Mouse (Mus musculus): ENCODE measurements around the gene Ptprn2.

Ptprn2 gene

DNA sequence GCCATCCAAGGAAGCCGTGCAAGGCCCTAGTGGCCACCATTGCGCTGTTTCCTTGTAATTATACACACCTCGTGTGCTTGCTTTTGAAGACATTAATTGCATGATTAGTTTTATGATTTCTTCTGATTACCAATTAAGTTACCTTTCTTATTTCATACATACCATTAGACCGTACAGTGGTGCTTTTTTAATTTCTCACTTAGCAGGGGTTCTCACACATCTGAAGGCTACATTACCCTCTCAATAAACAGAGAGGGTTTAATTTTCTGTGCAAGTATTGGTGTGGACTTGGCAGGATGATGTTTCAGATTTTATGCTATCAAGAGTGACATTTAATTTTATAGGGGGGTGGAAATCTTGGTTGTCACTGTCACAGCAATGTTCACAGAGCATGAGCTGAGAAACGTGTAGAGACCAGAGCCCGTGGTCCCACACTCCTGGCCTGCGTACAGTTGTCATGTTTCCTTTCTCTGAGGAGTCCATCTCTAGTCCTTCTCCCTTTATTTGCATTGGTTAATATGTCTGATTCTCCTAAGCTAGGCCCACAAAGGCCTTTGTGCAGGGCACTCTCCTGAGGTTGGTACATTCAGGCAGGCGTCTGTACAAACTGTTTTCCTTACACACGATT, 567.8 kb downstream of the Ptprn2 start:
- no peak for DNase-seq (ENCODE audit: low spot score)

DNA sequence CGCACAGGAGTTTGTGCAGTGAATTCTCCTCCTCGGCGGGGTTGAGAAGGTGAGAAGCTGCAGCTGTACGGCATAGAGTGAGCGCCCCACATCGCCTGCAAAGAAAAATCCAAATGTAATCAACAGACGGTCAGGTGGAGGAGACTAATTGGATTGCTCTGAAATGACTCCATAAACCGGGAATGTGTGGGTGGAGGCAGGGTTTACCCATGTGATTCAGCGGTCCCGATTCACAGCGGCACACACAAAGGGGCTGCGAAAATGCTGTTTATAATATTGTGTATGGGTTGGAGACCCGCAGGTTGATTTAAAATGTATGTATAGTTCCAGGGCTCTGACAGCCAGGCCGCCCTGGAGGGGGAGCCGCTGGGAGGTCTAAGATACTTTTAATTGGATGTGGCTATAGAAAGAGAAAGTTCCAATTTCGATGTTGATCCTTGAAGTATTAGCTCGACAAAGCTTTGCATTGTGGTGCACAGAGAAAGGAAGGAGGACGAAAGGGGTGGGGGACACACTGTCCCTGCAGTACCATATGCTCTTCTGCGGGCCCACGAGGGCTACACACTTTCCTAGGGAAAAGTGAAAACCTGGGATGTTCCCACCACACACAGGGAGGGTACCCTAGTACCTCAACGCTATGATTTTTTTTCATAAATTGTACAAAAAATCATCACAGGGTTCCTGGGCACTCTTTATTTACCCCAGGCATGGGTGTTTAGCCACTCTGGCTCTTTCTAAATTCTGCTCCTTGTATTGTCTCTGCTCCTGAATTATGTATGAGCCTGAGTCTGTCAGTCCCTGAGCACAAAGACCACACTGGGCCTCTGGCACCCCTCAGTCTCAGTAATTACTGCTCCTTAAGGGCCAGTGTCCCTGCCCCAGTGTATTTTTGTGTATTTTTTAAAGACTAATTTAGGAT, 568.6 kb downstream of the Ptprn2 start:
- no peak for DNase-seq (ENCODE audit: low spot score)

DNA sequence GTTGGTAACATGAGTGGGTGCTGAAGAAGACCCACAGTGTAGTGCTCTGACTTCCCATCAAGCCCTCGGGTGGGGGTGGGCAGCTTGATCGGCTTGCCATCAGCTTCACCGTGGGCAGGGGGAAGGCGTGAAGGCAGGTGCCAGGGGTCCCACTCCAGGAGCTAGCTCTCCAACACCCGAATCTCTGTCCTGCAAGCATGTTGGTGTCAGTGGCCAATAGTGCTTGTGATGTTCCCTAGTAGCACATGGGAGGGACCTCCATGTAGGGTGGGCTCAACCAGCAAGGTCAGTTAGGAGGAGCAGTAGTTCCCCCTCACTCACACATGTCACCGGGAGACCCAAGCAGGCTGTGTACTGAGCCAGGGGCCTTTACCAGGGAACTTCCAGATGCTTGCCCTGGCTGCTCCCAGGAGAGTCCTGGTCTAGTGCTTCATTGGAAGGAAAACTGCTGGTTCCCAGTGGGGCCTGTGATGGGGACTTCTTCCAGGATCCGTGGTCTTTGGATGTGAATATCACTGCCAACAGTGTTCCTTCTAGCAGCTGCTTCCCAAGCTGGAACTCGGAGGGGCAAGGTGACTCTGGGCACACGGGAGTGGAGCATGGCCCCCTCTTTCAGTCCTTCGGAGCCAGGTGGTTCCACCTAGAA, 569.5 kb downstream of the Ptprn2 start:
- no peak for DNase-seq (ENCODE audit: low spot score)

DNA sequence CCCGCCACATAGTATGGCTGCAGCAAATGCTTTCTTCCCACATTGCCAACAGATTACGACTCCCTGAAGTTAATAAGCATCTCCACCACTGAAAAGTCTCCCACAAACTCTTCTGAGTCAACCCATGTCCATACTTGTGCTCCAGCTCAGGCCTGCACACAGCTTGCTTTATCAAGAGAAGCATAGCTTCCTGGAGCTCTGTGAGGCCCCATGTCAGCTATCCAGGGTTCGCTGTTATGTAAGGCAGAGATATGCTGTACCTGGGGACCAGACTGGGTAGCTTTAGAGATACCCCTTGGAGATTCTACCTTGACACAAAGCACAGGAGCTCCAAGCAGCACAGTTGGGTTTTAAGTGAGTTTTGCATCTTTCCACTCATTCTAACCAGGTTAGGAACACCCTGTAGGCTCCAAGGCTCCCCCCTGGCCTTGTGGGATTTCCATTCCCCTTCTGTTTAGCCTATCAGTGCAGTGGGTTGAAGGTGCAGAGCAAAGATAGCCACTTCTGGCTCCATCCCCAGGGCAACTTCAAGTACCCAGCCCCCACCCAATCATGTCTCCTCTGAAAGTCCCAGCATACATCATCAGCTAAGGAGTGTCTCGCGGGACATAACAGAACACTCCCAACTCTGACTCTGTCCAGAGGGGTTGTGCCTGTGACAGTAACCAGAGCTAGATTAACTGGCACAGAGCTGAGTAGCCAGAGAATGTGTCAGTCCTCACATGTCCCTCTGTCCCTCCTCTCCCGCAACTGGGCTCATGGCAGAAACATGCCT, 572.9 kb downstream of the Ptprn2 start:
- DNase-seq (ENCODE audit: low spot score) = no peak

DNA sequence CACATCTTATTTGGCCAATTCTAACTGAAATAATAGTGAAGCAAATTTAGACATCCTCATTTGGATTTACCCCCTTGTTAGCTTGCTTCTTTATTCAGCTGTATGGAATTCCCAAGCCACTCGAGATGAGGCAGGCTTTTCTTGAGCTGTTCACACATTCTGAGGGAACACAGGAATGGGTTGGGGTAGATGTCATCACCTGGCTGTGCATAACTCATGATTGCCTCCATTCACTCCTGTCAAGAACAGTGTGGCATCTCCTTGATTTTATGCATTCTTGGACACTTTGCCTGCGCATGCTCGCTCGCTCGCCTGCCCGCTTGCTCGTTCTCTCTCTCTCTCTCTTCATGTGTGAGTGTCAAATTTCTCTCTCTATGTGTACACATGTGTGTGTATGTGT, 573.5 kb downstream of the Ptprn2 start:
- DNase-seq (ENCODE audit: low spot score) = no peak

DNA sequence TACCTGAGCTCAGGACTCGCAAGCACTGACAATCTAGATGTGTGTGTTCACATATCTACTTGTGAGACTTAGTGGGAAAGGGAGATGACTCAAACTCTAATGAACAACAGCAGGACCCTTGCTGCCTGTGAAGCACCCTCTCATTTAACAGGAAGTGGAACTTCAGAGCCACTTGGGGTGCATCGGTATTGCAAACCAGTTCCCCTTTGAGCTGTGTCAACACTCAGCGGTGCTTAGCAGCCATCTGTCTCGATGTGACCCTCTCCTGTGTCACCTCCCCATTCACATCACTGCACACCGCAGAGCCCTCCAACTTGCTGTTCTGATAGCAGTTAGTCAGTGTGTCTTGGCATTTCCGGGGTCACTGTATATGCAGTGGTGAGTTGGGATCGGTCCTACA, 592.1 kb downstream of the Ptprn2 start:
- no peak for DNase-seq (ENCODE audit: low spot score)

DNA sequence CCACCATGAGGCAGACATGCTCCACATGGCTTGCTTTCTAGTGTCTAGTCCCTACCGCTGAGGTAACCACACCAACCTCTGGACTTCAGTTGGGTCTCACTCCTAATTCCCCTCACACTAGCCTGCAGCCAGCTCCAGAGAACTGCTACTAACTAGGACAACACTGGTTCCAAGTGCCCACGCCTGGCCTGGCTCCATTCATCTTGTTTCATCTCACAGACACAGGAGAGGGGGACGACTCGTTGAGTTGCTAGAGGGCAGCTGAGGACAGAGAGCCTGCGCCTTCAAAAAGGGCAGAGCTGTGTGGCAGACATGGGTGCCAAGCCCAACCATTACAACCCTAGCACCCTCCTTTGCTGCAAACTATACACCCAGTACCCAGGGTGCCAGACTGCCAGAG, 593.4 kb downstream of the Ptprn2 start:
- no peak for DNase-seq (ENCODE audit: low spot score)

DNA sequence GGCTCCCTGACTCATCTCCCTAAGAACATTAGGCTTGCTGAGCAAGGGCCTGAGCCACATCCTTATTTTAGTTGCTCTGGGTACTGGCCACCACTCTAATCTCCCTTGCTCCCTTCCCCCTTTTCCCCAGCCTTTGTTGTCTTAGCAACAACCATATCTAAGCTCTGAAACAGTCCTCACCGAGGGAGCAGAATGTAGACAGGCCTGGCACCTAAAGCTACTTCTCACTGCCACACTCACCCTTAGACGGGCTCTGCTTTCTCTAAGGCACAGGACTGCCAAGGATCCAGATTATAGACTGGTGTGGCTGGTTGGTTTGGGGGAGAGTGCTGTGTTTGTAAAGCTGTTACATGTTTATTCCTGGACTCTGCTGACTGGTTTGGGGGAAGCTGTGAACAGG, 594.2 kb downstream of the Ptprn2 start:
- DNase-seq (ENCODE audit: low spot score) = no peak

DNA sequence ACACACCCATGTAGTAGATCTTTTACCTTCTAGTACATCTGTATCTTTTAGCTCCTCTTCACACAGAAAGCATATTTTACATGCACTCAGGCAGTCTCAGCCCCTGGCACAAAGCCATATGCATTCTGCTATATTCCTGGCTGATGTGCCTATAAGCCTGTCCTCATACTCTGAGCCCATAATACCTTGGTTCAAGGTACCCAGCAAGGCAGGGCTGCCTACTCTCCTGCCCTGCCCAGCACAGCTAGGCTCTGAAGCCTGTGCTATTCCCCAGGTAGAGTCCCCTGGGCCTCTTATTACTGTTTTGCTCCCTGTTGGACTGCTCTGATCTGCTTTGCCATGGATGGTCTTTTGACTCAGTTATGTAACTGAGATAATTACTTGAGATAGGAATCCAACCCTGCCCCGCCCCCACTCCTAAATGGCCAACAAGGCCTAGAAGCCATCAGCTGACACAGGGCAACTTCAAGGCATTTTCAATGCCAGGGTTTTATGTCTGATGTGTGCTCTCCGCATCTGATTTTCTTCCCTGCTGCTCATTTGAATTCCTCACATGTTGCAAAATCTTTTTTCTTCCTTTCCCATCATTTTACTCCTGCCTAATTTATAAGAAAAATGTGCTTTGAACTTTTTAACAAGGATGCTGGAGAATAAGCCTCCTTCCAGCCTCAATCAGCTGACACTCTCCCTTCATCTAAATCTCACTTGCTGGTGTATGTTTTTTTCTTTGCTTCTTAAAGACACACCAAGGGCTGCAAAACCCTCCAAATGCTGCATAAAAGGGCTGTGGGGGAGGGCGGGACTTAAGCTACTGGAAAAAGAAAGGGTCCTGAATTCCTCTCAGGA, 598.6 kb downstream of the Ptprn2 start:
- no peak for DNase-seq (ENCODE audit: low spot score)

DNA sequence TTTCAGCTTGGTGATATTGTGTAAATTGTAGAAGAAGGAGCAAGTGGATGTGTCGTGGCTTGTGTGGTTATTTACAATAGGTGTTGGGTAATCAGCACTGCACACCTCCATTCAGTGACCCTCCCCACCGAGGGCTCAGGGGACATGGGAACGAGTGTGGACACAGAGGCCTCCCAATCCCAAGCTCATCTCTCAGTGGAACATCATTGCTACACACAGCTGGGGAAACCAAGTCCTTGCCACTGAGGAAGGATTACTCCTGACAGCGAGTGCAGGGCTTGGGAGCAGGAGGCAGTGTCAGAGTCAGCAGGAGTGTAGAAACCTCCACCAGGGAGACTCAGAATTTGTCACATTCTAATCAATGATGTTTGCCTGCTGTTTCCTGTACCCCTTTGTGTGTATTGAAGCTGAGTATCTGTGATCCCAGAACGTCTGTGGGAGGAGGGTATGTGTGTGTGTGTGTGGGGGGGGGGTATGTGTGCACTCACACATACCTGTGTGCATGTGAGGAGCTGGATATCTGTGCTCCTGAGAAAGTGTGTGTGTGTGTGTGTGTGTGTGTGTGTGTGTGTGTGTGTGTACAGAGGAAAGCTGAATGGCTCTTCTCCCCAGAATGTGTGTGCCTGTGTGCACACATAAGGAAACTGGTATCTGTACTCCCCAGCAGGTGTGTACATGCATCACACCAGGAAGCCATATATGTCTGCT, 599.3 kb downstream of the Ptprn2 start:
- no peak for DNase-seq (ENCODE audit: low spot score)

DNA sequence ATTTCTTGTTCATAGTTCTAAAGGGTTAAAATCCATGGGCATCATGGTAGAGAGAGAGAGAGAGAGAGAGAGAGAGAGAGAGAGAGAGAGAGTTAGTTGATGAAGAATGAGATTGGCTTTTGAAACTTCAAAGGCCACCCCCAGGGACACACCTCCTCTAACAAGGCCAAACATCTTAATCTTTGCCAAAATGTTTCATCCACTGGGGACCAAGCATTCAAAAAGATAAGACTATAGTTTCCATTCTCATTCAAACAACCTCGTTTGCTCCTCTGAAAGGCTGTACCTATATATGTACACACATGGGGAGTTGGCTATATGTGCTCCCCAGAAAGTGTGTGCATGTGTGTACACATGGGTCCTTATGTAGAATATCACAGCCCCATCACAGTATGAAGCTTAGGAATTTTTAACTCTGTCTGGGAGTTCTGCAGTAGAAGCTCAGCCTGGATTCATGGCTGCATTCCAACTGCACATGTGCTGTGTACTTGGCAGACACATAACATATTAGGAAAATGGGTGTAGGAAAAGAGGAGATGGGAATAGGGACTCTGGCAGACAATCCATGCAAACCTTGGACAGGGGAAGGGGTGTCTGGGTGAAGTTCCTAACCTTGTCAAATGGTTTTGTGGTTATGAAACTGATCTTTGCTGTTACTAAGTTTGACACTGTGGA, 600.3 kb downstream of the Ptprn2 start:
- DNase-seq (ENCODE audit: low spot score) = no peak

DNA sequence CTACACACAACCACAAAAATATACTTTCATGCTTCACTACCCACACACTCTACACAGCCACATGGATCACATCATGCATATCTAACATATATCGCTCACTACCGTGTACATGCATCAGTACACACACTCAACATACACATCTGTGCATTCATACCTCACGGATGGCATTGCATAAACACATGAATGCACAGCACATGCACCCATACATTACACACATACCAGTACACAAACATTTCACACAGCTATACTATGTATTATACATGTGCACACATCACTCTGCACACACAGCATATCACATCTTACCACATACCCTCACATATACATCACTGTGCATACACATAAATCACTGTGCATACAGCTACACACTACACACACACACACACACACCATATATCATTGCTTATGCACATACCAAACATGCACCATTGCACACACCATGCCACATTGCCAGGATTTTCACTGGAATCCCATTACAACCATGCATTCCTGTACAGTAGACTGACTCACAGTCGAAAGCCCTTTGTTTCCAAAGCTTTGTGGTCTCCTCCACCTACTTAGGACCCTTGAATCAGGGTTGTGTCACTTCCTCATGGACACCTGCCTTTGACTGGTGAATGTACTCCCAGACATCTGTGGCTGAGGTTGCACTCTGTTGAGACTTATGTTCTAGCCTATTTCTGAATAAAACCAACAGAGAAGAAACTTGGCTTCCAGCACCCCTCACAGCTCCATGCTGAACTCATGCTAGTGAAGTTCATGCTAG, 607.0 kb downstream of the Ptprn2 start:
- DNase-seq (ENCODE audit: low spot score) = no peak

DNA sequence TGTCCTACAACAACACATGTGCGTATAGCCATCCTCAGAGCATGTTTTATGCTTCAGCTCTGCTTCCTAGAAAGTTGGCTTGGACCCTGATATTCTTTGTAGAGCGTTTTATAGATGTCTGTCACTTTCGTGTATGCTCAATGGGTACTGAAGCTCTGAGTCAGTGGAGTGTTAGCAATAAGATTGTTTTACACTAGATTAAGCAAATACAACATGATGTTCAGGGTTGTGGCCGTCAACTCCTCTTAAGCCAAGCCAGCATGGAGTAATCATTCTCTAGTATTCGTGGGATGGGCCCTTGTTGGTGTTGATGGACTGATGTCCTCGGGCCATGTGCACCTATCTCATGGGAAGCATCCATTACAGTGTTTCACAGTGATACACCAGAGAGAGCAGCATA, 610.4 kb downstream of the Ptprn2 start:
- DNase-seq (ENCODE audit: low spot score) = no peak

DNA sequence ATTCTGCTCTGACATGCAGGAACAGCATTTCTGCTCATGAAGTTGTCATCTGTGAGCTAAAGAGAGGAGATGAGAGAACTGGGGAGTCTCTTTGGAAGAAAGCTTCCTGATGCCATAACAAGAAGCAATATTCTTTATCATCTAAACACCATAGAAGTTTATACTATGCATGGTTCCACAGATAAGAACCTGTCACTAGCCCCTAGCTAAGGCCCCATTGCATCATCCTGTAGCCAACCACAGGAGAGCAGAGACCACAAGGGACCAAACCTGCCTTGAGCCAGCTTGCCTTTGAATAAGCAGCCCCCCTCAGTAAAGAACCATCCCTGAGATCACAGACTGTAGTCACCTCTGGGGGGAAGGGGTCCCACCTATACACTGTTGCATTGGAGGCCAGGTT, 612.8 kb downstream of the Ptprn2 start:
- no peak for DNase-seq (ENCODE audit: low spot score)

DNA sequence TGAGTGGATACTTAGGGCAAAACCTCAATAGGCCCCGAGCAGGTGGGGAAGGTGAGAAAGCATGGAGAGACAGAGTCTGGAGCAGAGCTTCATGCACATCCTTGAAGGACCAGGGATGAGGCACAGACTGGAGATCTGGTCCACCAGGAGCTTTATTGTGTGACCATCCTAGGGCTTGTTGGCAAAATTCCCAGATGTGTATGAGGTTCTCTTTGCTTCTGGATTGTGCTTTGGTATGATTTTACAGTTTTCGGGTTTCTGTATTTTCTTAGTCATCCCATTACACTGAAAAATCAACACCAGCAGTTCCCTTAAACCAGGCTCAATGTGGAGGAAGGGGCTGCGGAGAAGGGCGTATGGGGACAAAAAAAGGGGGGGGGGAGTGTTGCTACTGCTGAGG, 621.2 kb downstream of the Ptprn2 start:
- no peak for DNase-seq (ENCODE audit: low spot score)

DNA sequence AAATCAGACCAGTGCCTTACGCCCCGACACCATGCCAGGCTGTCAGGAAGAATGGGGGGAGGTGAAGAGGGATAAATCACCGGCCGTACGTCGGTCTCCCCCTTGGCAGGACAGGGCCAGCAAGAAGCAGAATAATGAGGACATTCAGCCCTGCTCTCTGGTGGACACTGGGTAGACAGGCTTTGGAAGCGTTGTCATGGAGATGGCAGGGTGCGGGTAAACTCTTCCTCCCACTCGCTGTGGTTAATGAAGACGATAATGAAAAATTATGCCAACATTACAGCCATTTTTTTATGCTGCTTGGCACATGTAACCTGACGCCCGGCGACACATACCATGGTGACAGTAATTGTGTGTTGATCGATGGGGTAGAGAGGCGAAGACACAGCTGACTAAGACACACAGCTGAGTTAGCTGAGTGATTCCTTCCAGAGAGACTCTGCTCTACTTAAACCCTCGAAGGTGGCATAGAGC, 621.7 kb downstream of the Ptprn2 start:
- no peak for DNase-seq (ENCODE audit: low spot score)

DNA sequence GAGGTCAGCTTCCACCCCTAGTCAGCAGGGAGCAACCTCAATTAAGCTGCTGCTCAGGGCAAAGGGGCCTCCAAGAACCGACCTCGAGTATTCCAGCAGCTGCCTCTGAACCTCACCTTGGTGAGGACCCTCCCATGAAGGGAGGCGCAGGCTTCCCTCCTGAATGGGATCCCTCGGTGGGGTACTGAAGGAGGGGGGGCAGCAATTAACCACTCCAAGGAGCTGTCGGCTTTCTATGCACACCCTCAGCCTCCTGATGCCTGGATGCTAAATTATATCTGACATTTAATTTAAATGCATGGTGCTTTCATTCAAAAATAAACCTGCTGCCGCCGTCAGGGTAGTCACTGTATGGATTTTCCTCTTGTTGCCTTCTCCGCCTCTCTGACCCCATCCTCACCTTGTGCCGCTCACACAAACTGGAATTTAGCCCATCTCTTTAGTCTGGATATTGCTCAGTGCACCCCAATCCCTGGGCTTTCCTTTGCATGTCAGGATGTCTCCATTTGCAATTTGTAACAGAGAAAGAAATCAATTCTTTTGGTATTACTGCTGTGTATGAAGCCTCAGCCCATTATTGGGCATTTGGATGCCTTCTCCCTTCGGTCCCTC, 629.8 kb downstream of the Ptprn2 start:
- no peak for DNase-seq (ENCODE audit: low spot score)

DNA sequence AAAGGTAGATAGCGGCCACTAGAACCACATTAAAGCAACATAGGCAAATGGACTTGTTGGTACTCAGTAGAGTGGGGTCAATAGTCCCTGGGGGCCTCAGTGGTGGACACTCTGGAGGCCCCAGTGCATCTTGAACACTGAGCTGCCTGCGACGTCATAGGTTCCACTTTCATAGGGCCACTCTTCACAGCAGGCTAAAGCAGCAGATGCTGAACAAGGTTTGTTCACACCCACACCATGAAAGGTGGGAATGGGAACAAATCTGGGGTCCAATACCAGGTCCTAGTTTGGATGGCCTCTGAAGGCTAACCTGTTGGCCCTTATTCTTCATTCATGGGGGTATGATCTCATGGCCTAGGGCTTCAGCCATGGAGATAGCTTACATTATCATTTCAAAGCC, 641.6 kb downstream of the Ptprn2 start:
- DNase-seq (ENCODE audit: low spot score) = no peak

DNA sequence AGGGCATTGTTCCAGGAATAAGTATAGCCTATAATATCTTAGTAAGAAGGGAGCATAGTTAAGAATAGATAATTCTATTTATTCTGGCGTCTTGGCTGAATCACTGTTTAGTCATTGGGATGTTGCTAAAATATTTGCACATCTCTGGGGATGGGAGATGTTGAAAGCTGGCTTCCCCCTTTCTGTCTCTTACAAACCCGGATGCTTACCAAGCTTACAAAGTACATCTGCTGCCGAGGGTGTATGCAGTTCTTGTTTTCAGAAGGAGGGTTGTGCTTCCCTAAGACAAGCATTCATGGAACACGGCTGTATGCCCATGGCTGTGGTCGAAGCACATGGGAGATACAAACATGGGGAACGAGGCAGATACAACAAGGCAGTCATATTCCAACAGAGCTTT, 642.0 kb downstream of the Ptprn2 start:
- no peak for DNase-seq (ENCODE audit: low spot score)
